13 mouse cellular contexts compared by ENCODE assay signal in the genomic region with DNA sequence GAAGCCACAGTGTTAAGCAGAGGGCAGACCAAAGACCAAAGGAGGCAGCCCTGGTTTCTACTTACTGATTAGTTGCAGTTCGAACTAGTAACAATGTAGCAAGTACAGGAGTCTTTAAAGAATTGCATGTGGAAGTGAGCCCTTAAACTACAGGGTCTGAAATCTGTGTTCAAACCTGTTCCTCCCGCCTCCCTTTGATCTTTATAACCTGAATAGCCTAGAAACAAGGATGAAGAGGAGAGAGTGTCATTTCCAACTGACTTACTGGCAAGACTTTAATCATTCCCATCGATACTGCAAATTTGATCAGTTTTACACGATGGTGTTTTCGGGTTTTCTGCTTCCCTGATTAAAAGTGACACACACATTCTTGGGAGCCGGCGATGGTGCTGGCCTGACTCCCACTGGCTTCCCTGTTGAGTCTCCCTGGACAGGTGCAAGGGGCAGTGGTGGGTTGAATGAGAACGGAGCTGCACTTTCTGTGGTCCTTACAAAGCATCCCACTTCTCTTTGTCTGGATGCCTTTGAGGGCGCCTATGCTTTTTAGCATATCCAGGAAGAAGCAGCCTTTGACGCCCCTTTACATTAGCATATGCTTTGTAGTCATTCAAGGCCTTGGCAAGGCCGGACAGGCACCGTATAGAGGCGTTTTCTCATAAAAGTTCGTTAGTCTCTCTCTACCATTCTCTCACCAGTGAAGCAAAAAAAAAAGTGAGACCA. TPM values are rescaled to one million over a fixed set of nuclear protein-coding genes. Genes with fewer than 3 reads are reported as not detected.
DNase-seq lines count a peak whose midpoint lies in the region; ATAC-seq lines count a peak whose summit lies in the region.
"Had no signal": no experiment of that assay in that cellular context is flagged by ENCODE, and none has a peak within 500 bp of the region (broad histone marks: within the 10 kb centered on the region; RNA-seq: fewer than 3 reads in every experiment).

No protein-coding gene starts in this region.

- H3K9ac ChIP-seq in forebrain, embryonic 12.5 days, result no peak overlapping the region
- no peak overlapping the region for H3K9ac ChIP-seq in hindbrain, embryonic 16.5 days (ENCODE audit: low read depth, low read length)
- H3K9ac ChIP-seq in neural tube, embryonic 11.5 days (ENCODE audit: low read length), result no peak overlapping the region
- H3K9ac ChIP-seq: kidney, embryonic 15.5 days; limb, embryonic 12.5 days had no signal

- H3K4me1 ChIP-seq in forebrain, embryonic 12.5 days, result peaks cover 26% of the 10 kb centered on the region
- no peaks in the 10 kb centered on the region for H3K4me1 ChIP-seq in hindbrain, embryonic 16.5 days (ENCODE audit: control insufficient read depth, insufficient read depth, low read depth, low read length)
- no peaks in the 10 kb centered on the region for H3K4me1 ChIP-seq in neural tube, embryonic 11.5 days (ENCODE audit: control insufficient read depth, insufficient read depth, low read length)
- H3K4me1 ChIP-seq: kidney, embryonic 15.5 days had no signal

- WGBS in forebrain, embryonic 12.5 days, result 13% methylated on average over 14 of the region's 14 CpGs
- WGBS in hindbrain, embryonic 16.5 days, result 20% methylated on average over 14 of the region's 14 CpGs
- WGBS in neural tube, embryonic 11.5 days, result 23% methylated on average over 14 of the region's 14 CpGs

- H3K27ac ChIP-seq in forebrain, embryonic 12.5 days, result peak overlapping the region; percentile 78
- peak overlapping the region; percentile 51 for H3K27ac ChIP-seq in hindbrain, embryonic 16.5 days (ENCODE audit: low read depth, low read length)
- H3K27ac ChIP-seq in neural tube, embryonic 11.5 days (ENCODE audit: low read depth, low read length), result peak overlapping the region; percentile 60
- H3K27ac ChIP-seq: kidney, embryonic 15.5 days; limb, embryonic 12.5 days had no signal

- DNase-seq in R1 (ENCODE audit: low read depth, low spot score), result peak; percentile 97
- DNase-seq in neural tube, embryonic 11.5 days (ENCODE audit: low spot score), result peak; percentile 55
- no peak for DNase-seq in adrenal gland, adult 8-10 months
- DNase-seq in kidney, adult 9 months, result no peak
- no peak for DNase-seq in right cerebral cortex, postnatal 14 days
- DNase-seq: adrenal gland, postnatal 25 days; cerebellum, adult 18-20 months; lung, adult 2 months had no signal

- H3K9me3 ChIP-seq in forebrain, embryonic 12.5 days, result no peaks in the 10 kb centered on the region
- H3K9me3 ChIP-seq in hindbrain, embryonic 16.5 days (ENCODE audit: control insufficient read depth, low read length), result no peaks in the 10 kb centered on the region
- H3K9me3 ChIP-seq in neural tube, embryonic 11.5 days (ENCODE audit: control insufficient read depth, low read length), result no peaks in the 10 kb centered on the region
- H3K9me3 ChIP-seq: kidney, embryonic 15.5 days; limb, embryonic 12.5 days had no signal

- peaks cover 19% of the 10 kb centered on the region for H3K36me3 ChIP-seq in forebrain, embryonic 12.5 days (replicated peaks)
- H3K36me3 ChIP-seq in hindbrain, embryonic 16.5 days (ENCODE audit: control insufficient read depth, insufficient read depth, low read length), result no peaks in the 10 kb centered on the region
- H3K36me3 ChIP-seq in neural tube, embryonic 11.5 days (ENCODE audit: control insufficient read depth, insufficient read depth, low read length), result 0 out of 2 replicates have a peak, but pooled peaks cover 2% of the 10 kb centered on the region

- peak; percentile 70; the same call in 1 of the 2 replicates for ATAC-seq in forebrain, embryonic 12.5 days (ENCODE audit: low FRiP score)
- ATAC-seq in hindbrain, embryonic 16.5 days, result peak; percentile 91
- ATAC-seq in neural tube, embryonic 11.5 days (ENCODE audit: insufficient read depth, low FRiP score, low TSS enrichment), result peak; percentile 91
- no peak for ATAC-seq in cerebellum, adult (ENCODE audit: insufficient number of reproducible peaks, low FRiP score, low TSS enrichment)

- H3K4me3 ChIP-seq in forebrain, embryonic 12.5 days (replicated peaks), result no peak overlapping the region
- H3K4me3 ChIP-seq in hindbrain, embryonic 16.5 days (ENCODE audit: low read length), result no peak overlapping the region
- H3K4me3 ChIP-seq in neural tube, embryonic 11.5 days (ENCODE audit: low read depth, low read length), result no peak overlapping the region
- H3K4me3 ChIP-seq: kidney, embryonic 15.5 days; limb, embryonic 12.5 days had no signal

- H3K27me3 ChIP-seq in forebrain, embryonic 12.5 days, result no peaks in the 10 kb centered on the region
- H3K27me3 ChIP-seq in hindbrain, embryonic 16.5 days (replicated peaks; ENCODE audit: control insufficient read depth, insufficient read depth, low read length), result no peaks in the 10 kb centered on the region
- H3K27me3 ChIP-seq in neural tube, embryonic 11.5 days (ENCODE audit: control insufficient read depth, insufficient read depth, low read length), result no peaks in the 10 kb centered on the region
- H3K27me3 ChIP-seq: kidney, embryonic 15.5 days; limb, embryonic 12.5 days had no signal

- peak overlapping the region; percentile 34 for H3K4me2 ChIP-seq in forebrain, embryonic 12.5 days
- no peak overlapping the region for H3K4me2 ChIP-seq in hindbrain, embryonic 16.5 days (ENCODE audit: low read length)
- H3K4me2 ChIP-seq in neural tube, embryonic 11.5 days (ENCODE audit: low read depth), result no peak overlapping the region
- H3K4me2 ChIP-seq: kidney, embryonic 15.5 days; limb, embryonic 12.5 days had no signal

RNA-seq across cellular contexts. Expression of a gene that starts 49.0 kb away (rescaled TPM):
- polyA plus RNA-seq in forebrain, embryonic 12.5 days (2016; fragmentation: Nextera tagmentation; extraction: Ambion mirVana), result 70.0 and 72.3 TPM in 2 replicates
- 52.9 and 55.6 TPM in 2 replicates for polyA plus RNA-seq in hindbrain, embryonic 16.5 days (2015; fragmentation: Nextera tagmentation; extraction: Ambion mirVana)
- polyA plus RNA-seq in neural tube, embryonic 11.5 days (2014; fragmentation: Nextera tagmentation; extraction: Ambion mirVana), result 82.7 and 85.2 TPM in 2 replicates
- 10 to 100 TPM; 56.2 to 64.3 (median 62.2) TPM for total RNA-seq in adrenal gland, adult 8-10 months (2022)

Comparison
In these comparisons a context has a peak if more than half of its experiments do, and no peak if none do; other contexts are left out.
1. DNase-seq: peak in R1 (single experiment) and neural tube, embryonic 11.5 days (single experiment); none in adrenal gland, adult 8-10 months (single experiment), kidney, adult 9 months (single experiment) and right cerebral cortex, postnatal 14 days (single experiment).
2. Peak in every context shown above with its lines, with median percentiles within 50 percentile points of each other: H3K27ac ChIP-seq.